ENCODE assay signal across 14 mouse cellular contexts in genomic region chrX:109142281-109142680, GRCm38 (mm10). TPM values are rescaled to one million over a fixed set of nuclear protein-coding genes. Genes with fewer than 3 reads are reported as not detected.
A peak's percentile ranks its signal among the peaks of the same experiment; 100 is the strongest.
DNase-seq lines count a peak whose midpoint lies in the region; ATAC-seq and TF ChIP-seq lines count a peak whose summit lies in the region.
"Had no signal": no experiment of that assay in that cellular context is flagged by ENCODE, and none has a peak within 500 bp of the region (broad histone marks: within the 10 kb centered on the region; RNA-seq: fewer than 3 reads in every experiment).

No protein-coding gene starts in this region.

- no peaks in the 10 kb centered on the region for H3K27me3 ChIP-seq in stomach, embryonic 16.5 days (ENCODE audit: control insufficient read depth, insufficient read depth, low read length)
- H3K27me3 ChIP-seq in forebrain, embryonic 11.5 days (ENCODE audit: control insufficient read depth, insufficient read depth, low read length): no peaks in the 10 kb centered on the region
- H3K27me3 ChIP-seq: forebrain, embryonic 13.5 days; limb, embryonic 12.5 days had no signal

- no peaks in the 10 kb centered on the region for H3K36me3 ChIP-seq in stomach, embryonic 16.5 days (ENCODE audit: control insufficient read depth, insufficient read depth, low read length)
- no peaks in the 10 kb centered on the region for H3K36me3 ChIP-seq in forebrain, embryonic 11.5 days (ENCODE audit: control insufficient read depth, insufficient read depth, low read length)
- H3K36me3 ChIP-seq: limb, embryonic 12.5 days had no signal

- no peak overlapping the region for H3K9ac ChIP-seq in stomach, embryonic 16.5 days (ENCODE audit: low read length)
- H3K9ac ChIP-seq in forebrain, embryonic 11.5 days (ENCODE audit: low read length): no peak overlapping the region
- H3K9ac ChIP-seq: forebrain, embryonic 13.5 days; limb, embryonic 12.5 days had no signal

- intact Hi-C loops in heart, postnatal 36 days (cut with DNase I): no loop called here

- peaks cover 2% of the 10 kb centered on the region; the same call in 1 of the 2 replicates for H3K4me1 ChIP-seq in embryonic fibroblast, embryonic 13.5 days (ENCODE audit: control insufficient read depth, insufficient read depth, low read length)
- H3K4me1 ChIP-seq in stomach, embryonic 16.5 days (ENCODE audit: control insufficient read depth, insufficient read depth, low read length): no peaks in the 10 kb centered on the region
- no peaks in the 10 kb centered on the region for H3K4me1 ChIP-seq in forebrain, embryonic 11.5 days (replicated peaks; ENCODE audit: control insufficient read depth, insufficient read depth, low read length)
- H3K4me1 ChIP-seq: forebrain, embryonic 13.5 days; limb, embryonic 12.5 days had no signal

- H3K4me3 ChIP-seq in embryonic fibroblast, embryonic 13.5 days (ENCODE audit: insufficient read depth, low read length): no peak overlapping the region
- no peak overlapping the region for H3K4me3 ChIP-seq in stomach, embryonic 16.5 days (replicated peaks; ENCODE audit: low read length)
- H3K4me3 ChIP-seq in forebrain, embryonic 11.5 days (ENCODE audit: low read depth, low read length): no peak overlapping the region
- H3K4me3 ChIP-seq: forebrain, embryonic 13.5 days; limb, embryonic 12.5 days had no signal

- no peak for TF ChIP-seq CTCF in embryonic fibroblast, embryonic 13.5 days (IDR thresholded peaks at IDR 0.05; ENCODE audit: borderline replicate concordance, insufficient read depth, low read length)

- 40% methylated on average over 4 of the region's 4 CpGs for WGBS in stomach, embryonic 16.5 days
- WGBS in forebrain, embryonic 11.5 days: 77% methylated on average over 4 of the region's 4 CpGs

- no peak for TF ChIP-seq POLR2A in embryonic fibroblast, embryonic 13.5 days (IDR thresholded peaks at IDR 0.05; ENCODE audit: low read depth, low read length)

- no peak overlapping the region for H3K4me2 ChIP-seq in stomach, embryonic 16.5 days (ENCODE audit: low read depth, low read length)
- H3K4me2 ChIP-seq in forebrain, embryonic 11.5 days (ENCODE audit: low read depth, low read length, severe bottlenecking): no peak overlapping the region
- H3K4me2 ChIP-seq: forebrain, embryonic 13.5 days; limb, embryonic 12.5 days had no signal

- peak; percentile 41 for DNase-seq in heart, adult 8-10 months (ENCODE audit: low spot score)
- DNase-seq in heart, postnatal 36 days: no peak
- DNase-seq in kidney, postnatal 14 days: peak; percentile 23
- DNase-seq in kidney, adult 11 months: no peak
- no peak for DNase-seq in forebrain, embryonic 11.5 days (ENCODE audit: low spot score)
- DNase-seq: adrenal gland, postnatal 25 days; cerebellum, adult 11 months; right cerebral cortex, postnatal 14 days; thymus, postnatal 36 days had no signal

- H3K9me3 ChIP-seq in stomach, embryonic 16.5 days (replicated peaks; ENCODE audit: control insufficient read depth, low read length): no peaks in the 10 kb centered on the region
- no peaks in the 10 kb centered on the region for H3K9me3 ChIP-seq in forebrain, embryonic 11.5 days (ENCODE audit: control insufficient read depth, low read length)
- H3K9me3 ChIP-seq: forebrain, embryonic 13.5 days; limb, embryonic 12.5 days had no signal

- H3K27ac ChIP-seq in embryonic fibroblast, embryonic 13.5 days (ENCODE audit: insufficient read depth, low read length): peak overlapping the region; percentile 98
- H3K27ac ChIP-seq in stomach, embryonic 16.5 days (ENCODE audit: low read length): peak overlapping the region; percentile 64; the same call in 1 of the 2 replicates
- H3K27ac ChIP-seq in forebrain, embryonic 11.5 days (ENCODE audit: low read depth, low read length): no peak overlapping the region
- H3K27ac ChIP-seq: forebrain, embryonic 13.5 days; limb, embryonic 12.5 days had no signal

- ATAC-seq in stomach, embryonic 16.5 days (ENCODE audit: insufficient read depth, low FRiP score): no peak
- no peak for ATAC-seq in forebrain, embryonic 11.5 days (replicated peaks; ENCODE audit: low FRiP score)
- ATAC-seq: forebrain, embryonic 13.5 days had no signal

RNA-seq across cellular contexts. Expression of gene Sh3bgrl, which starts 47.1 kb away (rescaled TPM):
- total RNA-seq in heart, adult 8-10 months (2022): 10 to 100 TPM; 26.3 to 36.2 (median 31.2) TPM
- total RNA-seq in heart, postnatal 36 days (2021): 10 to 100 TPM; 34.1 to 41.5 TPM
- polyA plus RNA-seq in embryonic fibroblast, embryonic 13.5 days (2011; ENCODE audit: insufficient read length, low read depth, missing spikeins): 332 and 399 TPM in 2 replicates
- polyA plus RNA-seq in stomach, embryonic 16.5 days (2015; fragmentation: Nextera tagmentation; extraction: Ambion mirVana): 124 and 141 TPM in 2 replicates
- 197 and 244 TPM in 2 replicates for polyA plus RNA-seq in forebrain, embryonic 11.5 days (2014; fragmentation: Nextera tagmentation; extraction: Ambion mirVana)

RNA-seq across cellular contexts. Expression of gene Gm6377, which starts 54.3 kb away (rescaled TPM):
- total RNA-seq in heart, adult 8-10 months (2022): under 1 TPM in 2 of 4 experiments, not detected in 2; 0.11 to 0.19 TPM
- under 1 TPM; 0.11 to 0.16 TPM for total RNA-seq in heart, postnatal 36 days (2021)
- 0.30 TPM in 1 of 2 replicates, not detected in the other for polyA plus RNA-seq in embryonic fibroblast, embryonic 13.5 days (2011; ENCODE audit: insufficient read length, low read depth, missing spikeins)
- polyA plus RNA-seq in stomach, embryonic 16.5 days (2015; fragmentation: Nextera tagmentation; extraction: Ambion mirVana): 0.15 and 0.27 TPM in 2 replicates
- 0.17 TPM in 1 of 2 replicates, not detected in the other for polyA plus RNA-seq in forebrain, embryonic 11.5 days (2014; fragmentation: Nextera tagmentation; extraction: Ambion mirVana)
- total RNA-seq: layer of hippocampus, postnatal 14 days had no signal

Comparison
In these comparisons a context has a peak if more than half of its experiments do, and no peak if none do; other contexts are left out.
1. DNase-seq: peak in heart, adult 8-10 months (single experiment) and kidney, postnatal 14 days (single experiment); none in heart, postnatal 36 days (0 of 2), kidney, adult 11 months (single experiment) and forebrain, embryonic 11.5 days (single experiment).